Mouse (Mus musculus) gastrocnemius, postnatal 14 days (tissue): ENCODE data around the gene Kctd5. TPM values are rescaled to one million over a fixed set of nuclear protein-coding genes. Genes with fewer than 3 reads are reported as not detected.
A peak's percentile ranks its signal among the peaks of the same experiment; 100 is the strongest.

Source experiments
- DNase-seq: peaks from one replicate; pipeline ENCODE4 v3.0.0; 2021; ENCODE audit warnings: mixed read lengths
- intact Hi-C: fragments of 180-260 bp; cut with DNase I; formaldehyde crosslinking; loops from one replicate; pipeline ENCODE4 v1.15.1; 2025; ENCODE audit warnings: low total_unique reads
- total RNA-seq, 2 experiments: library from RNA; stranded (reverse); gene quantifications; 2 replicates each; pipeline ENCODE4 v1.2.3; 2021

Kctd5 gene
- total RNA-seq, 2 experiments from 2014 or later, result 12.3 to 13.6 TPM

- no peak for DNase-seq
- intact Hi-C loops, result no loop called here
Observed at GRCm38 (mm10) chr17:24045608-24046007, 27.7 kb downstream of the Kctd5 start.

- DNase-seq, result no peak
- intact Hi-C loops, result no loop called here
Observed at GRCm38 (mm10) chr17:24044482-24044881, 28.8 kb downstream of the Kctd5 start.

- intact Hi-C loops, result no loop called here
- no peak for DNase-seq
Observed at GRCm38 (mm10) chr17:24037844-24038243, 35.4 kb downstream of the Kctd5 start, which contains the start of gene Prss27. TSS of gene Prss27 (plus strand) at chr17:24038144.

GRCm38 (mm10) chr17:24037360-24037759, 35.9 kb downstream of the Kctd5 start:
- intact Hi-C loops, result no loop called here
- no peak for DNase-seq

- intact Hi-C loops, result no loop called here
- DNase-seq, result no peak
Observed at GRCm38 (mm10) chr17:24036954-24037353, 36.3 kb downstream of the Kctd5 start.

GRCm38 (mm10) chr17:24035087-24035486, 38.2 kb downstream of the Kctd5 start:
- no peak for DNase-seq
- intact Hi-C loops, result no loop called here

GRCm38 (mm10) chr17:24030551-24030950, 42.7 kb downstream of the Kctd5 start:
- intact Hi-C loops, result no loop called here
- no peak for DNase-seq

- intact Hi-C loops, result no loop called here
Observed at GRCm38 (mm10) chr17:24029477-24029876, 43.8 kb downstream of the Kctd5 start.

GRCm38 (mm10) chr17:24021375-24022199, 51.7 kb downstream of the Kctd5 start:
- intact Hi-C loops, result no loop called here
- DNase-seq, result peak; percentile 38

More at GRCm38 (mm10) chr17:24029477-24029876, 43.8 kb downstream of the Kctd5 start:
- DNase-seq, result no peak

- DNase-seq, result no peak
- intact Hi-C loops, result no loop called here
Observed at GRCm38 (mm10) chr17:24020696-24021095, 52.6 kb downstream of the Kctd5 start.

GRCm38 (mm10) chr17:24015727-24016126, 57.6 kb downstream of the Kctd5 start:
- intact Hi-C loops, result no loop called here
- DNase-seq, result no peak

GRCm38 (mm10) chr17:24014433-24014965, 58.8 kb downstream of the Kctd5 start:
- intact Hi-C loops, result no loop called here
- no peak for DNase-seq

- intact Hi-C loops, result no loop called here
- no peak for DNase-seq
Observed at GRCm38 (mm10) chr17:24012921-24013320, 60.4 kb downstream of the Kctd5 start.

- intact Hi-C loops, result no loop called here
- no peak for DNase-seq
Observed at GRCm38 (mm10) chr17:24009617-24010016, 63.7 kb downstream of the Kctd5 start.

GRCm38 (mm10) chr17:24008105-24008504, 65.2 kb downstream of the Kctd5 start:
- intact Hi-C loops, result no loop called here
- no peak for DNase-seq

- no peak for DNase-seq
- intact Hi-C loops, result no loop called here
Observed at GRCm38 (mm10) chr17:24007391-24007790, 65.9 kb downstream of the Kctd5 start.

- no peak for DNase-seq
- intact Hi-C loops, result no loop called here
Observed at GRCm38 (mm10) chr17:24006930-24007329, 66.4 kb downstream of the Kctd5 start.

- no peak for DNase-seq
- intact Hi-C loops, result no loop called here
Observed at GRCm38 (mm10) chr17:24005049-24005448, 68.2 kb downstream of the Kctd5 start.

GRCm38 (mm10) chr17:24004071-24004665, 69.1 kb downstream of the Kctd5 start:
- no peak for DNase-seq
- intact Hi-C loops, result no loop called here

- intact Hi-C loops, result no loop called here
- peak; percentile 66 for DNase-seq
Observed at GRCm38 (mm10) chr17:24000404-24000803, 72.9 kb downstream of the Kctd5 start.

- intact Hi-C loops, result no loop called here
- DNase-seq, result no peak
Observed at GRCm38 (mm10) chr17:23998383-23998782, 74.9 kb downstream of the Kctd5 start.
